In genomic region chr17:33686760-33687159, GRCm38 (mm10) we compare ENCODE assay signal across 7 mouse cellular contexts. TPM values are rescaled to one million over a fixed set of nuclear protein-coding genes. Genes with fewer than 3 reads are reported as not detected.
A peak's percentile ranks its signal among the peaks of the same experiment; 100 is the strongest.
DNase-seq lines count a peak whose midpoint lies in the region; ATAC-seq and TF ChIP-seq lines count a peak whose summit lies in the region.

Hnrnpm (minus strand) TSS chr17:33686860.

- peaks cover 33% of the 10 kb centered on the region for H3K79me3 ChIP-seq in C2C12 (ENCODE audit: low read depth)

- DNase-seq in hindbrain, embryonic 10.5 days (ENCODE audit: low spot score) = no peak
- no peak for DNase-seq in stomach, postnatal 0 days (ENCODE audit: low spot score)
- DNase-seq in urinary bladder, adult 18-20 months (ENCODE audit: low spot score in 2 of 2) = no peak

- H3K9ac ChIP-seq in ES-Bruce4 (ENCODE audit: low read depth, poor library complexity, severe bottlenecking) = no peak within 1 kb of the TSS
- H3K9ac ChIP-seq in forebrain, embryonic 12.5 days = no peak within 1 kb of the TSS
- peak within 1 kb of the TSS; percentile 96; the same call in 1 of the 2 replicates for H3K9ac ChIP-seq in liver, embryonic 12.5 days
- H3K9ac ChIP-seq in stomach, postnatal 0 days (ENCODE audit: low read length) = peak within 1 kb of the TSS; percentile 56

- no peaks in the 10 kb centered on the region for H3K9me3 ChIP-seq in ES-Bruce4 (replicated peaks; ENCODE audit: control insufficient read depth, insufficient read depth, low read length, poor library complexity, severe bottlenecking)
- no peaks in the 10 kb centered on the region for H3K9me3 ChIP-seq in forebrain, embryonic 12.5 days
- no peaks in the 10 kb centered on the region for H3K9me3 ChIP-seq in hindbrain, embryonic 10.5 days
- H3K9me3 ChIP-seq in liver, embryonic 12.5 days (replicated peaks) = no peaks in the 10 kb centered on the region
- no peaks in the 10 kb centered on the region for H3K9me3 ChIP-seq in stomach, postnatal 0 days (ENCODE audit: control insufficient read depth, low read length)

- H3K36me3 ChIP-seq in C2C12 (ENCODE audit: control insufficient read depth, insufficient read depth) = peaks cover 22% of the 10 kb centered on the region
- peaks cover 16% of the 10 kb centered on the region for H3K36me3 ChIP-seq in ES-Bruce4 (ENCODE audit: control insufficient read depth, insufficient read depth, low read length, poor library complexity, severe bottlenecking)
- peaks cover 15% of the 10 kb centered on the region for H3K36me3 ChIP-seq in forebrain, embryonic 12.5 days (replicated peaks)
- peaks cover 26% of the 10 kb centered on the region for H3K36me3 ChIP-seq in hindbrain, embryonic 10.5 days
- H3K36me3 ChIP-seq in liver, embryonic 12.5 days = peaks cover 74% of the 10 kb centered on the region
- H3K36me3 ChIP-seq in stomach, postnatal 0 days (ENCODE audit: control insufficient read depth, insufficient read depth, low read length) = peaks cover 5% of the 10 kb centered on the region; the same call in 1 of the 2 replicates

- TF ChIP-seq EP300 in ES-Bruce4 (IDR thresholded peaks at IDR 0.05; ENCODE audit: insufficient read depth, low read depth, low read length) = no peak
- no peak for TF ChIP-seq EP300 in stomach, postnatal 0 days (optimal IDR thresholded peaks at IDR 0.05)

- H3K27ac ChIP-seq in ES-Bruce4 (ENCODE audit: insufficient read depth, low read length) = no peak within 1 kb of the TSS
- peak within 1 kb of the TSS; percentile 95; the same call in 1 of the 2 replicates for H3K27ac ChIP-seq in forebrain, embryonic 12.5 days
- peak within 1 kb of the TSS; percentile 100 for H3K27ac ChIP-seq in hindbrain, embryonic 10.5 days
- peak within 1 kb of the TSS; percentile 90 for H3K27ac ChIP-seq in liver, embryonic 12.5 days
- peak within 1 kb of the TSS; percentile 97; the same call in 1 of the 2 replicates for H3K27ac ChIP-seq in stomach, postnatal 0 days (replicated peaks)

- H3K27me3 ChIP-seq in C2C12 (ENCODE audit: control insufficient read depth, insufficient read depth, insufficient read length) (no peaks in the 10 kb centered on the region), ES-Bruce4 (ENCODE audit: control insufficient read depth, insufficient read depth, low read length, poor library complexity, severe bottlenecking) (no peaks in the 10 kb centered on the region)
- H3K27me3 ChIP-seq in forebrain, embryonic 12.5 days = no peaks in the 10 kb centered on the region
- H3K27me3 ChIP-seq in hindbrain, embryonic 10.5 days (ENCODE audit: insufficient read depth, poor library complexity, severe bottlenecking) = no peaks in the 10 kb centered on the region
- no peaks in the 10 kb centered on the region for H3K27me3 ChIP-seq in liver, embryonic 12.5 days (replicated peaks)
- H3K27me3 ChIP-seq in stomach, postnatal 0 days (ENCODE audit: control insufficient read depth, insufficient read depth, low read length) = no peaks in the 10 kb centered on the region

- H3K4me3 ChIP-seq in C2C12 (ENCODE audit: insufficient read depth, poor library complexity, severe bottlenecking) = peak within 1 kb of the TSS; percentile 21
- peak within 1 kb of the TSS; percentile 10; the same call in 1 of the 2 replicates for H3K4me3 ChIP-seq in ES-Bruce4 (ENCODE audit: low read depth, low read length)
- peak within 1 kb of the TSS; percentile 88 for H3K4me3 ChIP-seq in forebrain, embryonic 12.5 days (replicated peaks)
- peak within 1 kb of the TSS; percentile 92 for H3K4me3 ChIP-seq in hindbrain, embryonic 10.5 days
- H3K4me3 ChIP-seq in liver, embryonic 12.5 days = peak within 1 kb of the TSS; percentile 81
- peak within 1 kb of the TSS; percentile 94; the same call in 1 of the 2 replicates for H3K4me3 ChIP-seq in stomach, postnatal 0 days (ENCODE audit: low read depth, low read length)

- H3K4me1 ChIP-seq in ES-Bruce4 (ENCODE audit: control insufficient read depth, insufficient read depth, low read length) = no peaks in the 10 kb centered on the region
- H3K4me1 ChIP-seq in forebrain, embryonic 12.5 days = peaks cover 27% of the 10 kb centered on the region
- peaks cover 29% of the 10 kb centered on the region for H3K4me1 ChIP-seq in hindbrain, embryonic 10.5 days (replicated peaks)
- peaks cover 34% of the 10 kb centered on the region for H3K4me1 ChIP-seq in liver, embryonic 12.5 days
- peaks cover 3% of the 10 kb centered on the region; the same call in 1 of the 2 replicates for H3K4me1 ChIP-seq in stomach, postnatal 0 days (replicated peaks; ENCODE audit: control insufficient read depth, insufficient read depth)

- WGBS in forebrain, embryonic 12.5 days = 97% methylated on average over 1 of the region's 1 CpGs
- 83% methylated on average over 1 of the region's 1 CpGs for WGBS in hindbrain, embryonic 10.5 days
- 74% methylated on average over 1 of the region's 1 CpGs for WGBS in liver, embryonic 12.5 days (ENCODE audit: insufficient replicate concordance)
- 96% methylated on average over 1 of the region's 1 CpGs for WGBS in stomach, postnatal 0 days

- TF ChIP-seq POLR2A in ES-Bruce4 (IDR thresholded peaks at IDR 0.05; ENCODE audit: insufficient read depth, low read length) = no peak

- ATAC-seq in forebrain, embryonic 12.5 days (ENCODE audit: low FRiP score) = no peak
- no peak for ATAC-seq in liver, embryonic 12.5 days
- ATAC-seq in stomach, postnatal 0 days (ENCODE audit: low FRiP score, low TSS enrichment) = no peak

- peaks cover 35% of the 10 kb centered on the region for H3K79me2 ChIP-seq in C2C12 (ENCODE audit: control insufficient read depth, insufficient read depth)

- TF ChIP-seq CTCF in C2C12 (IDR thresholded peaks at IDR 0.05; ENCODE audit: control insufficient read depth, insufficient read depth, insufficient read length) (no peak), ES-Bruce4 (IDR thresholded peaks at IDR 0.05; ENCODE audit: low read depth, low read length) (no peak)
- no peak for TF ChIP-seq CTCF in stomach, postnatal 0 days (IDR thresholded peaks at IDR 0.05; ENCODE audit: low read depth)

- H3ac ChIP-seq in C2C12 (ENCODE audit: control insufficient read depth, insufficient read length, low read depth) = no peak within 1 kb of the TSS

- H3K4me2 ChIP-seq in forebrain, embryonic 12.5 days = peak within 1 kb of the TSS; percentile 93
- peak within 1 kb of the TSS; percentile 81 for H3K4me2 ChIP-seq in liver, embryonic 12.5 days
- H3K4me2 ChIP-seq in stomach, postnatal 0 days (replicated peaks; ENCODE audit: low read depth) = peak within 1 kb of the TSS; percentile 87

TF ChIP-seq in C2C12, 6 proteins besides CTCF, POLR2A, EP300 and RAD21:
- no peak for TF ChIP-seq USF1 (IDR thresholded peaks at IDR 0.05; ENCODE audit: low read depth)
- no peak for TF ChIP-seq MAX (IDR thresholded peaks at IDR 0.05)
- TF ChIP-seq MYOG (IDR thresholded peaks at IDR 0.05; ENCODE audit: control insufficient read depth, extremely low read depth, insufficient read length) = no peak
- TF ChIP-seq FOSL1 (IDR thresholded peaks at IDR 0.05; ENCODE audit: insufficient read depth, low read length, poor library complexity, severe bottlenecking) = no peak
- TF ChIP-seq CEBPB (IDR thresholded peaks at IDR 0.05; ENCODE audit: low read depth) = no peak
- TF ChIP-seq MYOD1 (IDR thresholded peaks at IDR 0.05; ENCODE audit: control insufficient read depth, insufficient read length, low read depth) = no peak

RNA-seq across cellular contexts. Expression of gene Hnrnpm, which starts in this region (rescaled TPM):
- polyA plus RNA-seq in C2C12 (2012; fragmentation: generic; extraction: Trizol) = 129 TPM
- 607 and 610 TPM in 2 replicates for polyA plus RNA-seq in ES-Bruce4 (2011; ENCODE audit: insufficient read depth, insufficient read length, low read depth, missing spikeins)
- polyA plus RNA-seq in forebrain, embryonic 12.5 days (2016; fragmentation: Nextera tagmentation; extraction: Ambion mirVana) = 490 and 547 TPM in 2 replicates
- polyA plus RNA-seq in hindbrain, embryonic 10.5 days (2016; fragmentation: Nextera tagmentation; extraction: Ambion mirVana) = 317 and 482 TPM in 2 replicates
- 222 and 242 TPM in 2 replicates for polyA plus RNA-seq in liver, embryonic 12.5 days (2016; fragmentation: Nextera tagmentation; extraction: Ambion mirVana)
- polyA plus RNA-seq in stomach, postnatal 0 days (2015; fragmentation: Nextera tagmentation; extraction: Ambion mirVana) = 115 and 122 TPM in 2 replicates

Comparison
In these comparisons a context has a peak if more than half of its experiments do, and no peak if none do; other contexts are left out.
1. H3K4me3 ChIP-seq: peak in every context shown above with its lines; median percentile 94 in stomach, postnatal 0 days; 92 in hindbrain, embryonic 10.5 days; 88 in forebrain, embryonic 12.5 days; 81 in liver, embryonic 12.5 days; 21 in C2C12; 10 in ES-Bruce4.
2. H3K9ac ChIP-seq: peak in liver, embryonic 12.5 days (single experiment) and stomach, postnatal 0 days (single experiment); none in ES-Bruce4 (single experiment) and forebrain, embryonic 12.5 days (single experiment).
3. Peak in every context shown above with its lines, with median percentiles within 50 percentile points of each other: H3K4me2 ChIP-seq.